Mouse (Mus musculus): ENCODE measurements around the gene Nsmce4a. TPM values are rescaled to one million over a fixed set of nuclear protein-coding genes. Genes with fewer than 3 reads are reported as not detected.
"Not testable (repeated sequence)": the region's sequence is repeated elsewhere in the genome, so short reads cannot be mapped to it uniquely, and the experiment has no call there.

The Nsmce4a gene
- polyA plus RNA-seq, 1 experiment from 2014 or later = 108 TPM

DNA sequence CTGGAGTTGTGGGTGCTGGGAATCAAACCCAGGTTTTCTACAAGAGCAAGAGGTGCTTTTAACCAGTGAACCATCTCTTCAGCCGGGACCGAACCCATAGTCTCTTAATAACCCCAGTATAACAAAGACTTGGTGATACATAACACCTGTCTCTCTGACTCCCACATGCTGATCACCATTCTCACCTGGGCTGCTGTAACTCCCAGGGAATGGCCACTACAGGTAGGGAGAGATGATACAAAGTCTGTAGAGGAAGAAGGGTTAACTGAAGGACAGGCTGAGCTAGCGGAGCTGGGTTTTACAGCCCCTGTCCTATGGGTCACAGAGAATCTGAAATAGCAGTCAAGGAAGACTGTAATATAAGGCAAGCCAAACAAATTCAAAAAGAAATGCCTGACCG lies 29.7 kb downstream of the Nsmce4a start:
- TF ChIP-seq EP300 (IDR thresholded peaks at IDR 0.05) = no peak
- TF ChIP-seq CTCF (IDR thresholded peaks at IDR 0.05) = no peak
- no peak for DNase-seq (ENCODE audit: low spot score)
- peaks cover 16% of the 10 kb centered on the region for H3K36me3 ChIP-seq (ENCODE audit: insufficient read depth, low read length)
- H3K9me3 ChIP-seq (ENCODE audit: low read length) = no peaks in the 10 kb centered on the region
- WGBS = over 99% methylated on average over 4 of the region's 4 CpGs
- ATAC-seq = no peak
- H3K27ac ChIP-seq (ENCODE audit: low read length) = no peak overlapping the region
- no peak overlapping the region for H3K9ac ChIP-seq (replicated peaks; ENCODE audit: low read depth)
- H3K4me1 ChIP-seq (ENCODE audit: insufficient read depth, low read depth, low read length) = peaks cover 2% of the 10 kb centered on the region; the same call in 1 of the 2 replicates
- H3K27me3 ChIP-seq (replicated peaks; ENCODE audit: insufficient read depth, low read length) = no peaks in the 10 kb centered on the region
- no peak overlapping the region for H3K4me2 ChIP-seq (replicated peaks; ENCODE audit: low read depth, low read length)
- no peak overlapping the region for H3K4me3 ChIP-seq (ENCODE audit: low read depth, low read length)

GRCm38 (mm10) chr7:130540176-130540575 lies 32.7 kb downstream of the Nsmce4a start:
- Histone ChIP-seq H3K4me1 (ENCODE audit: insufficient read depth, low read depth, low read length) (no peaks in the 10 kb centered on the region), H3K36me3 (ENCODE audit: insufficient read depth, low read length) (peaks cover 16% of the 10 kb centered on the region), H3K27ac (ENCODE audit: low read length) (no peak overlapping the region), H3K9ac (replicated peaks; ENCODE audit: low read depth) (no peak overlapping the region), H3K4me3 (ENCODE audit: low read depth, low read length) (no peak overlapping the region), H3K27me3 (replicated peaks; ENCODE audit: insufficient read depth, low read length) (no peaks in the 10 kb centered on the region), H3K4me2 (replicated peaks; ENCODE audit: low read depth, low read length) (no peak overlapping the region), H3K9me3 (ENCODE audit: low read length) (no peaks in the 10 kb centered on the region)
- 87% methylated on average over 7 of the region's 7 CpGs for WGBS
- ATAC-seq = no peak
- no peak for DNase-seq (ENCODE audit: low spot score)
- TF ChIP-seq EP300 (IDR thresholded peaks at IDR 0.05) = no peak
- no peak for TF ChIP-seq CTCF (IDR thresholded peaks at IDR 0.05)

- no peaks in the 10 kb centered on the region for H3K27me3 ChIP-seq (replicated peaks; ENCODE audit: insufficient read depth, low read length)
- H3K36me3 ChIP-seq (ENCODE audit: insufficient read depth, low read length) = peaks cover 18% of the 10 kb centered on the region
- H3K9ac ChIP-seq (replicated peaks; ENCODE audit: low read depth) = no peak overlapping the region
- no peak overlapping the region for H3K27ac ChIP-seq (ENCODE audit: low read length)
- no peaks in the 10 kb centered on the region for H3K9me3 ChIP-seq (ENCODE audit: low read length)
- no peak overlapping the region for H3K4me3 ChIP-seq (ENCODE audit: low read depth, low read length)
- H3K4me1 ChIP-seq (ENCODE audit: insufficient read depth, low read depth, low read length) = no peaks in the 10 kb centered on the region
- ATAC-seq = no peak
- no peak overlapping the region for H3K4me2 ChIP-seq (replicated peaks; ENCODE audit: low read depth, low read length)
- no peak for TF ChIP-seq EP300 (IDR thresholded peaks at IDR 0.05)
- 67% methylated on average over 4 of the region's 4 CpGs for WGBS
- no peak for DNase-seq (ENCODE audit: low spot score)
Measured at GRCm38 (mm10) chr7:130537068-130537467, 35.9 kb downstream of the Nsmce4a start.

- no peak overlapping the region for H3K27ac ChIP-seq (ENCODE audit: low read length)
- no peak overlapping the region for H3K4me3 ChIP-seq (ENCODE audit: low read depth, low read length)
- no peaks in the 10 kb centered on the region for H3K9me3 ChIP-seq (ENCODE audit: low read length)
Measured at GRCm38 (mm10) chr7:130535174-130535573, 37.7 kb downstream of the Nsmce4a start.

GRCm38 (mm10) chr7:130533316-130534260 lies 39.3 kb downstream of the Nsmce4a start:
- ATAC-seq (peak; percentile 90), DNase-seq (ENCODE audit: low spot score) (peak; percentile 93)
- H3K4me3 ChIP-seq (ENCODE audit: low read depth, low read length) = no peak overlapping the region
- TF ChIP-seq EP300 (IDR thresholded peaks at IDR 0.05) (no peak), CTCF (IDR thresholded peaks at IDR 0.05) (peak; percentile 95)
- peaks cover 16% of the 10 kb centered on the region for H3K36me3 ChIP-seq (ENCODE audit: insufficient read depth, low read length)
- H3K9ac ChIP-seq (replicated peaks; ENCODE audit: low read depth) = no peak overlapping the region
- no peaks in the 10 kb centered on the region for H3K4me1 ChIP-seq (ENCODE audit: insufficient read depth, low read depth, low read length)
- H3K27me3 ChIP-seq (replicated peaks; ENCODE audit: insufficient read depth, low read length) = no peaks in the 10 kb centered on the region
- H3K9me3 ChIP-seq (ENCODE audit: low read length) = no peaks in the 10 kb centered on the region
- 41% methylated on average over 24 of the region's 25 CpGs for WGBS
- H3K27ac ChIP-seq (ENCODE audit: low read length) = no peak overlapping the region
- no peak overlapping the region for H3K4me2 ChIP-seq (replicated peaks; ENCODE audit: low read depth, low read length)

More at GRCm38 (mm10) chr7:130535174-130535573, 37.7 kb downstream of the Nsmce4a start:
- Histone ChIP-seq H3K36me3 (ENCODE audit: insufficient read depth, low read length) (peaks cover 24% of the 10 kb centered on the region), H3K4me2 (replicated peaks; ENCODE audit: low read depth, low read length) (no peak overlapping the region), H3K9ac (replicated peaks; ENCODE audit: low read depth) (no peak overlapping the region), H3K4me1 (ENCODE audit: insufficient read depth, low read depth, low read length) (no peaks in the 10 kb centered on the region), H3K27me3 (replicated peaks; ENCODE audit: insufficient read depth, low read length) (no peaks in the 10 kb centered on the region)
- TF ChIP-seq CTCF (IDR thresholded peaks at IDR 0.05) = peak; percentile 38
- no peak for TF ChIP-seq EP300 (IDR thresholded peaks at IDR 0.05)
- DNase-seq (ENCODE audit: low spot score) = no peak
- WGBS = 83% methylated on average over 4 of the region's 4 CpGs
- no peak for ATAC-seq

DNA sequence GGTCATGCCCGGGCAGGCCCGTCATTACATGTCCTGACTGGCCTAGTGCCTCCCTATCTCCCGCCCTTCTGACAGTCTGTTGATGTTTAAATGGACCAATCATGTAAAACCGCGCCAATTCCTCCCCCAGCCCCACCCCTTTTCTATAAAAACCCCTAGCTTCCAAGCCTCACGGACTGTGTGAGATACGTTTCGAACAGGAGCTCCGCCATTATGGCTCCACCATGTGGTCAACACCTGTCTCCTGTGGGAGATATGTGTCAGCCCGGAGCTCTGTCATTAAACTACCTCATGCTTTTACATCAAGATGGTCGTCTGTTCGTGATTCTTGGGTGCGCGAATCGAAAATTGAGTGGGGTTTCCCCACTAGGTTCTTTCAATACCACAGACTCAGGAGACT lies 41.8 kb downstream of the Nsmce4a start:
- WGBS = 93% methylated on average over 14 of the region's 15 CpGs
- not testable (repeated sequence) for DNase-seq (ENCODE audit: low spot score); H3K9ac ChIP-seq (replicated peaks; ENCODE audit: low read depth); H3K9me3 ChIP-seq (ENCODE audit: low read length); H3K27ac ChIP-seq (ENCODE audit: low read length); H3K27me3 ChIP-seq (replicated peaks; ENCODE audit: insufficient read depth, low read length); ATAC-seq; H3K4me3 ChIP-seq (ENCODE audit: low read depth, low read length); H3K4me1 ChIP-seq (ENCODE audit: insufficient read depth, low read depth, low read length); H3K4me2 ChIP-seq (replicated peaks; ENCODE audit: low read depth, low read length)
- peaks cover 13% of the 10 kb centered on the region; the same call in 1 of the 2 replicates for H3K36me3 ChIP-seq (ENCODE audit: insufficient read depth, low read length)
